Mouse (Mus musculus): Measurements from ENCODE around the gene Yipf3.

GRCm38 (mm10) chr17:46210550-46210949, 37.3 kb upstream of the Yipf3 start:
- no peak for TF ChIP-seq MYOG (IDR thresholded peaks at IDR 0.05; ENCODE audit: control insufficient read depth, extremely low read depth, insufficient read length)
- TF ChIP-seq CTCF (IDR thresholded peaks at IDR 0.05; ENCODE audit: control insufficient read depth, insufficient read depth, insufficient read length): no peak
- TF ChIP-seq MYOD1 (IDR thresholded peaks at IDR 0.05; ENCODE audit: control insufficient read depth, insufficient read length, low read depth): no peak
- no peak for TF ChIP-seq MAX (IDR thresholded peaks at IDR 0.05)
- TF ChIP-seq CEBPB (IDR thresholded peaks at IDR 0.05; ENCODE audit: low read depth): no peak
